ENCODE assay signal across 8 mouse cellular contexts in genomic region chr12:28751508-28752263, GRCm38 (mm10). TPM values are rescaled to one million over a fixed set of nuclear protein-coding genes. Genes with fewer than 3 reads are reported as not detected.
DNase-seq lines count a peak whose midpoint lies in the region; ATAC-seq and TF ChIP-seq lines count a peak whose summit lies in the region.

Gene Eipr1 (plus strand): TSS chr12:28751803.

- H3K4me3 ChIP-seq in gastrocnemius, adult 2 months = peak within 1 kb of the TSS; percentile 94
- peak within 1 kb of the TSS; percentile 84 for H3K4me3 ChIP-seq in hindbrain, postnatal 0 days (ENCODE audit: low read length)
- peak within 1 kb of the TSS; percentile 86 for H3K4me3 ChIP-seq in left cerebral cortex, adult 2 months

- H3K4me1 ChIP-seq in hindbrain, postnatal 0 days (ENCODE audit: insufficient read depth, low read length) = peaks cover 14% of the 10 kb centered on the region

- H3K9me3 ChIP-seq in hindbrain, postnatal 0 days (ENCODE audit: low read length) = no peaks in the 10 kb centered on the region

- WGBS in hindbrain, postnatal 0 days = 4% methylated on average over 36 of the region's 36 CpGs

- DNase-seq in ZHBTc4 (ENCODE audit: low read depth, low spot score) = peak; percentile 98
- peak; percentile 90 for DNase-seq in gastrocnemius, adult 2 months
- DNase-seq in hindbrain, postnatal 0 days (ENCODE audit: low spot score) = peak; percentile 97
- peak; percentile 84 to 86 for DNase-seq in left cerebral cortex, adult 2 months (ENCODE audit: extremely low spot score in 1 of 2, low spot score in 2 of 2)
- peak; percentile 87 to 92 for DNase-seq in right cerebral cortex, adult 2 months (ENCODE audit: low spot score in 2 of 2)
- peak; percentile 88 for DNase-seq in urinary bladder, postnatal 14 days (ENCODE audit: low spot score)

- H3K9ac ChIP-seq in hindbrain, postnatal 0 days (replicated peaks; ENCODE audit: low read length) = peak within 1 kb of the TSS; percentile 62

- ATAC-seq in common myeloid progenitor, adult 5-6 weeks (replicated peaks; ENCODE audit: low read depth, poor library complexity, severe bottlenecking) = peak; percentile 85
- ATAC-seq in hindbrain, postnatal 0 days = peak; percentile 89
- peak; percentile 82 for ATAC-seq in megakaryocyte, adult 5-6 weeks (ENCODE audit: poor library complexity, severe bottlenecking)

- H3K27ac ChIP-seq in gastrocnemius, adult 2 months = peak within 1 kb of the TSS; percentile 92
- peak within 1 kb of the TSS; percentile 76 for H3K27ac ChIP-seq in hindbrain, postnatal 0 days
- H3K27ac ChIP-seq in left cerebral cortex, adult 2 months = peak within 1 kb of the TSS; percentile 77

- peaks cover 3% of the 10 kb centered on the region; the same call in 1 of the 2 replicates for H3K36me3 ChIP-seq in hindbrain, postnatal 0 days (ENCODE audit: insufficient read depth, low read length)

- intact Hi-C loops in gastrocnemius, adult 2 months (cut with DNase I) = loop anchor here (5.0 kb wide), 2 partner anchors 49 to 114 kb away; partner anchors contain the start of gene Rps7
- intact Hi-C loops in left cerebral cortex, adult 2 months (cut with DNase I) = loop anchor here (2.0 to 5.0 kb wide), 2 partner anchors 49 to 163 kb away; no protein-coding TSS in a partner anchor

- TF ChIP-seq CTCF in gastrocnemius, adult 2 months (IDR thresholded peaks at IDR 0.05) = no peak
- TF ChIP-seq CTCF in hindbrain, postnatal 0 days (IDR thresholded peaks at IDR 0.05; ENCODE audit: low read depth) = peak; percentile 48
- no peak for TF ChIP-seq CTCF in left cerebral cortex, adult 2 months (IDR thresholded peaks at IDR 0.05)

- peak within 1 kb of the TSS; percentile 95 for H3K4me2 ChIP-seq in hindbrain, postnatal 0 days (ENCODE audit: low read depth, low read length)

- no peaks in the 10 kb centered on the region for H3K27me3 ChIP-seq in hindbrain, postnatal 0 days (ENCODE audit: insufficient read depth, low read length)

RNA-seq across cellular contexts. Expression of gene Eipr1, which starts in this region (rescaled TPM):
- total RNA-seq in common myeloid progenitor, adult 5-6 weeks (2017) = 21.7 and 27.4 TPM in 2 replicates
- total RNA-seq in gastrocnemius, adult 2 months (2021) = 1 to 10 TPM; 6.5 to 7.2 TPM
- total RNA-seq in hindbrain, postnatal 0 days (2014; rRNA removed) = 65.8 and 78.0 TPM in 2 replicates
- 54.9 and 58.4 TPM in 2 replicates for polyA plus RNA-seq in hindbrain, postnatal 0 days (2015; fragmentation: Nextera tagmentation; extraction: Ambion mirVana)
- 10 to 100 TPM; 64.0 to 65.1 TPM for total RNA-seq in left cerebral cortex, adult 2 months (2021)
- total RNA-seq in megakaryocyte, adult 5-6 weeks (2015) = 21.2 and 22.7 TPM in 2 replicates
- total RNA-seq in megakaryocyte, adult 5-6 weeks (2017) = 26.9 and 33.8 TPM in 2 replicates

Comparison
In these comparisons a context has a peak if more than half of its experiments do, and no peak if none do; other contexts are left out.
1. Peak in every context shown above with its lines: DNase-seq, ATAC-seq, H3K4me3 ChIP-seq and H3K27ac ChIP-seq.